Mouse (Mus musculus) embryonic stem cell, embryonic (primary cell): ENCODE results near the gene Cyb561a3.

Experiments
- CTCF ChIA-PET, 4 experiments: fragments of 300-600 bp in 2 of 4; fragments of 350-600 bp in 2 of 4; sonication (Branson Sonifier 250); formaldehyde crosslinking; loops; one replicate each; lab custom pipeline; 2022; ENCODE audit warnings: inconsistent platforms in 2 of 4; lab: Charles Lee
- POLR2A ChIA-PET, 4 experiments: fragments of 300-600 bp in 2 of 4; fragments of 350-600 bp in 2 of 4; sonication (Branson Sonifier 250); formaldehyde crosslinking; loops; one replicate each; lab custom pipeline; 2022; ENCODE audit warnings: antibody characterized with exemption in 4 of 4, inconsistent platforms in 1 of 4; lab: Charles Lee

Gene Cyb561a3

GRCm38 (mm10) chr19:10605293-10605900, 28.4 kb downstream of the Cyb561a3 start, which contains the start of the genes Ddb1 and Tkfc:
Gene Ddb1, plus strand, starts transcription at chr19:10605327.
Gene Tkfc, minus strand, starts transcription at chr19:10605654.
- ChIA-PET CTCF (interaction anchor here in 2 of 4 experiments (0.6 to 2.1 kb wide), 10 partner anchors 10 to 374 kb away, joined by 3 to 11 read pairs (median 4); partner anchors contain the start of genes Cyb561a3 (in 2 of the 2), Tmem138 (in 2 of the 2), Cpsf7 (in 1 of the 2) and Sdhaf2 (in 1 of the 2)), POLR2A (interaction anchor here (0.5 to 24.0 kb wide), 84 partner anchors 9 to 1910 kb away, joined by 3 to 468 read pairs (median 5); partner anchors contain the start of genes Cpsf7 (in 3 of the 4), Cyb561a3 (in 3 of the 4), Sdhaf2 (in 3 of the 4) and Tmem138 (in 3 of the 4))

DNA sequence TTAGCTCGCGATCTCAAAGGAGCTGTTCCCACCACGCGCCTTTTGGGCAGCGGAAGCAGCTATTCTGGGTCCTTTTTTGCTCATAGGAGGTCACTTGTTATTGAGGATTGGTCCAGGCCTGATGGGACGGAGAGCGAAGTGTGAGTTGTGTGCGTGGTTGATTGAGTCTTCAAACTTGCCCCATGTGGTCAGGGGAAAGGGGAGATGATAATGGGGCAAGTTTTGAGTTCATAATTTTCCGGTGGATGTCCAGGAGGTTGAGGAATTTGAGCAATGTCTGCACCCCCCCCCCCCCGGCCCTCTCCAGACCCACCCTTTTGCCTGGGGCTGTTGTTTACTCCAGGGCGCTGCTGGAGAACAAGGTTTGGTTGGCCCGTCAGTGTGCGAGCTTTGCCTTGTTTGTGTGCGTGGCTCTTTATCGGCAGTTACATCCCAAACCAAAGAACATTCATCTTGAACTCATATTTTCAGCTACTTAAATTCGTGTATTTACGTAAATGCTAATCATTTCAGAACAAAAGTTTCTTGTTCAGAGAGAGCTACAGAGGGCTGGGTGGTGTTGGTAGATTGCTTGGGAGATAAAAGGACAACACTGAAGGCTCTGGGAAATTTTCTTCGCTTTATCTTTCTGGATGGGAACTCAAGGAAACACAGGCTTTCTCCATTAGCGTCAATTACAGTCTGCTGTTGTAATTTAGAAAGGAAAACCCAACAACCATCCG, 29.1 kb downstream of the Cyb561a3 start:
- CTCF ChIA-PET: interaction anchor here in 1 of 4 experiments (0.7 to 2.0 kb wide), 3 partner anchors 10 to 374 kb away, joined by 3 to 5 read pairs (median 4); no protein-coding TSS in a partner anchor
- POLR2A ChIA-PET: interaction anchor here (0.6 to 24.0 kb wide), 63 partner anchors 9 to 1832 kb away, joined by 3 to 468 read pairs (median 5); partner anchors contain the start of genes Cpsf7 (in 3 of the 4), Cyb561a3 (in 3 of the 4), Tmem138 (in 3 of the 4) and Lrrc10b (in 2 of the 4)

- ChIA-PET POLR2A (interaction anchor here (0.8 to 24.0 kb wide), 25 partner anchors 8 to 286 kb away, joined by 3 to 468 read pairs (median 4); partner anchors contain the start of genes Cpsf7 (in 2 of the 4), Sdhaf2 (in 2 of the 4), Tmem138 (in 2 of the 4) and Vwce (in 2 of the 4)), CTCF (interaction anchor here in 2 of 4 experiments (0.6 to 1.1 kb wide), 2 partner anchors 32 to 101 kb away, joined by 3 read pairs; partner anchors contain the start of genes Cyb561a3 (in 1 of the 2) and Tmem138 (in 1 of the 2))
These were observed 31.7 kb downstream of the Cyb561a3 start for GRCm38 (mm10) chr19:10608573-10609240.

DNA sequence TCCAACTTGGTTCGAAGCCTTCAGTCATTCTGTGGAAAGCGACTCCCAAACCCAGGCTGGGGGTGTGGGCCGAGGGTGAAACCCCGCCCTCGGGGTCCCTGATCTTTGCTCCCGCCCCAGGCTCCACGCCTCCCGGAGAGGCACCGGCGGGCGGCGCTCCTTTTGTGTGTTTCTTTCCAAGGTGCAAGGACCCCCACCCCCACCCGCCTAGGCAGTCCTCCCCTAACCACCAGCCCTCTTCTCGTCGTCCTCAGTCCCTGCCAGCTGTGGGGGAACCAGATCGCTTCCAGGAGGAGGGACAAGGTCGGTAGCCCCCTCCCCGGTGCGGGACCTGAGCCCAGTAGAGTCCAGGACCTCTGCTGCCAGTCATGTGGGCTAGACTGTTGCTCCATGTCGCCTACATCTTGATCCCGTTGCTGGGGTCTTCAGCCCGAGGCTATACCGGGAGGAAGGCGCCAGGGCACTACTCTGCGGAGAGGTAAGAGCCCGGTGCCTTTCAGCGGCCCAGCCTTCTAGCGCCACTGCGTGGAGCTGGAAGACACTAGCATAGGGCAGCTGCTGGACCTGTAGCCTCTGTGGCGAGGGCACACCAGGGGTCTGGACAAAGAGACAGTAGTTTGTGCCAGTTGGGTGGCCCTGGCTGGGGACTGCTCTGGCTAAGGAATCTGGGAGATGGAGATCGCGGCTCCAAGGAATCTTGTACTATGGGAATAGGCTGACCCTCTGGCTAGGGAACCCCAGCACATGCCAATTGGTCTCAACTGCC, 57.3 kb downstream of the Cyb561a3 start, which contains the start of gene Vwce:
Vwce (plus strand) TSS at position 108 of the 766 bp plus-strand sequence.
- CTCF ChIA-PET: interaction anchor here in 2 of 4 experiments (0.6 to 1.8 kb wide), 10 partner anchors 10 to 345 kb away, joined by 3 to 6 read pairs (median 4); partner anchors contain the start of gene Sdhaf2 (in 1 of the 2)
- POLR2A ChIA-PET: interaction anchor here in 3 of 4 experiments (0.6 to 23.9 kb wide), 16 partner anchors 9 to 244 kb away, joined by 3 to 468 read pairs (median 3); partner anchors contain the start of genes Ddb1 (in 2 of the 3), Sdhaf2 (in 2 of the 3), Tkfc (in 2 of the 3) and Cpsf7 (in 1 of the 3)

GRCm38 (mm10) chr19:10634872-10635318, 57.9 kb downstream of the Cyb561a3 start:
- POLR2A ChIA-PET: interaction anchor here (0.6 to 23.9 kb wide), 15 partner anchors 9 to 212 kb away, joined by 3 to 468 read pairs (median 4); partner anchors contain the start of genes Ddb1 (in 2 of the 4), Sdhaf2 (in 2 of the 4), Tkfc (in 2 of the 4) and Cpsf7 (in 1 of the 4)
- CTCF ChIA-PET: interaction anchor here in 3 of 4 experiments (0.6 to 1.8 kb wide), 12 partner anchors 9 to 345 kb away, joined by 3 to 6 read pairs (median 4); partner anchors contain the start of gene Sdhaf2 (in 1 of the 3)

DNA sequence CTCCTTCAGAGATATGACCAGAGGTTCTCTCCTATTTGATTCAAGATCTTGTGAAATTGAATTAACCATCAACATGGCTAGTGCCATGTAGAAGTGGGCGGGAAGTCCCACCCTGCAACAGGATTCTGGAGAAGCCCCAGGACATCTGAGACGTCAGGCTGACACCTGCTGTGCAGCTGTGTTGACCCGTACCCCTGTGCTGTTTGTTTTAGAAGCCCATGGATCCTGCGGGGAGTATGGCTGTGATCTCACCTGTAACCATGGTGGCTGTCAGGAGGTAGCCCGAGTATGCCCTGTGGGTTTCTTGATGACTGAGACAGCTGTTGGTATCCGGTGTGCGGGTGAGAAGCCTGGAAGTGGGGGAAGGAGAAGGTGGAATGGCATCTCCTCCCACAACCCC, 60.9 kb downstream of the Cyb561a3 start:
- ChIA-PET CTCF (interaction anchor here in 1 of 4 experiments (0.9 kb wide), 1 partner anchor 35 kb away, joined by 3 read pairs; no protein-coding TSS in a partner anchor), POLR2A (interaction anchor here in 1 of 4 experiments (23.9 kb wide), 1 partner anchor 25 kb away, joined by 468 read pairs; the partner anchor contains the start of genes Ddb1 and Tkfc)

GRCm38 (mm10) chr19:10640080-10640479, 63.1 kb downstream of the Cyb561a3 start:
- CTCF ChIA-PET: interaction anchor here in 1 of 4 experiments (0.7 to 1.0 kb wide), 2 partner anchors 61 to 280 kb away, joined by 3 to 5 read pairs; partner anchors contain the start of gene Zp1
- POLR2A ChIA-PET: interaction anchor here in 2 of 4 experiments (0.7 to 23.9 kb wide), 3 partner anchors 11 to 38 kb away, joined by 4 to 468 read pairs (median 6); partner anchors contain the start of genes Ddb1 (in 1 of the 2) and Tkfc (in 1 of the 2)

DNA sequence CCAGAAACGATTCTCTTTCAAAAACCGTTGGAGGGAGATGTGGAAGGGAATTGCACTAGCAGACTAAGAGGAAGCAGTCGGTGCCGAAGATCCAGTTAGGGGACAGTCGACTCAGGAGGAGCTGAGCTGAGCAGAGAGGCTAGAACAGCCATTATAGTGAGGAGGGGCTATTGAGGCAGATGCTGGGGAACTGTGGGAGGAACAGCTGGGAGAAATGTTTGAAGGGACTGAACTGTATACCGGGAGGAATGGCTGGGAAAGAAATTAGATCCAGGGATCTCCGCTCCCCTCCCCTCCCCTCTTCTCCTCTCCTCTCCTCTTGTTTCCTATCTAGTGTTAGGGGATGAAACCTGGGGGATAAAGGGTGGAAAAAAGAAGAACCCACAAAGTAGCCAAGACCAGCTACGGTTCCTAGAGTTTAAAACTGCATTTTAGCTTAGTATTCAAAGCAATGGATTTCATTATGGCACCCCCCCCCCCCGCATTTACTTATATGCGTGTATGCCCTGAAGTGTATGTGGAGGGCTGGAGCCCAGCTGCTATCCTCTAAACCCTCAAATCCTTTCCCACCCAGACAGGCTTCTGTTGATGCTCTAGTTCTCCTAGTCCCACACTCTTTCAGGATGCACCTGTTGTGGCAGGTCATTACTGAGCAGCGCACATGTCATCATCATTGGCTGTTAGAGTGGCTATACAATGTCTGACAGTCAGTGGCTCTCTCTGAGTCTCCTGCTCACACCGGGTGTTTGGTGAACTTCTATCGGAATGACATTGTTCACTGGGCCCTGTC, 63.8 kb downstream of the Cyb561a3 start:
- ChIA-PET POLR2A (interaction anchor here in 2 of 4 experiments (0.7 to 23.9 kb wide), 3 partner anchors 11 to 39 kb away, joined by 4 to 468 read pairs (median 6); partner anchors contain the start of genes Ddb1 (in 1 of the 2) and Tkfc (in 1 of the 2)), CTCF (interaction anchor here in 3 of 4 experiments (0.6 to 1.0 kb wide), 4 partner anchors 62 to 280 kb away, joined by 3 to 5 read pairs (median 4); partner anchors contain the start of genes Cyb561a3 (in 1 of the 3), Tmem138 (in 1 of the 3) and Zp1 (in 1 of the 3))
